Mouse (Mus musculus) hindbrain, embryonic 15.5 days (tissue): ENCODE measurements around the gene Chst3. TPM values are rescaled to one million over a fixed set of nuclear protein-coding genes. Genes with fewer than 3 reads are reported as not detected.
"Not testable (repeated sequence)": the region's sequence is repeated elsewhere in the genome, so short reads cannot be mapped to it uniquely, and the experiment has no call there.

Experiments
- ATAC-seq: fragments of 200-750 bp; cut with Nextera tagmentation; 2 replicates; pipeline ENCODE4 v1.8.0; 2017; ENCODE audit warnings: low read depth, moderate number of reproducible peaks, moderate TSS enrichment; ENCODE audit not compliant: low FRiP score
- H3K27ac ChIP-seq: fragments of 300-500 bp; sonication (generic); replicated peaks from 2 replicates; pipeline ENCODE4 v1.5.1; 2015; ENCODE audit warnings: mild to moderate bottlenecking, inconsistent platforms
- H3K27me3 ChIP-seq: fragments of 300-500 bp; sonication (generic); 2 replicates; pipeline ENCODE4 v1.6.1; 2015; ENCODE audit warnings: control low read depth, inconsistent platforms
- H3K36me3 ChIP-seq: fragments of 300-500 bp; sonication (generic); 2 replicates; pipeline ENCODE4 v1.6.1; 2015; ENCODE audit warnings: control low read depth, inconsistent platforms
- H3K4me1 ChIP-seq: fragments of 300-500 bp; sonication (generic); replicated peaks from 2 replicates; pipeline ENCODE4 v1.6.1; 2015; ENCODE audit warnings: control low read depth, inconsistent platforms
- H3K4me2 ChIP-seq: fragments of 300-500 bp; sonication (generic); 2 replicates; pipeline ENCODE4 v1.6.1; 2015; ENCODE audit warnings: moderate library complexity, mild to moderate bottlenecking, inconsistent platforms
- H3K4me3 ChIP-seq: fragments of 300-500 bp; sonication (generic); 2 replicates; pipeline ENCODE4 v1.5.1; 2015; ENCODE audit warnings: mild to moderate bottlenecking, inconsistent platforms
- H3K9ac ChIP-seq: fragments of 300-500 bp; sonication (generic); 2 replicates; pipeline ENCODE4 v1.6.1; 2015; ENCODE audit warnings: inconsistent platforms
- H3K9me3 ChIP-seq: fragments of 300-500 bp; sonication (generic); 2 replicates; pipeline ENCODE4 v1.6.1; 2016; ENCODE audit warnings: control low read depth, inconsistent platforms
- WGBS: fragments of 180-500 bp; shearing (Covaris S2); methylation state at CpG from one replicate; pipeline ENCODE4 v1.1.7; 2015; 5-methylcytosine and 5-hydroxymethylcytosine counted together
- microRNA-seq: library from miRNA; unstranded; fragments of <30 nt; microRNA quantifications from one replicate; pipeline ENCODE4, GENCODE M21; 2016
- polyA plus RNA-seq: library from polyadenylated mRNA; unstranded; fragments of >200 nt; fragmentation: Nextera tagmentation; extraction: Ambion mirVana; gene quantifications from 2 replicates; pipeline ENCODE4 v1.2.1, GENCODE M21; 2015

The Chst3 gene
- polyA plus RNA-seq, 1 experiment from 2014 or later = 2.2 TPM

GRCm38 (mm10) chr10:60140751-60141150 is 78.3 kb downstream of the Chst3 start:
- no peak overlapping the region for H3K9ac ChIP-seq
- no peak overlapping the region for H3K4me3 ChIP-seq
- H3K4me2 ChIP-seq = no peak overlapping the region
- no peak for ATAC-seq
- WGBS = 89% methylated on average over 4 of the region's 4 CpGs
- no peaks in the 10 kb centered on the region for H3K4me1 ChIP-seq
- no peaks in the 10 kb centered on the region for H3K9me3 ChIP-seq
- H3K27ac ChIP-seq = no peak overlapping the region
- no peaks in the 10 kb centered on the region for H3K36me3 ChIP-seq
- no peaks in the 10 kb centered on the region for H3K27me3 ChIP-seq

- H3K9me3 ChIP-seq = no peaks in the 10 kb centered on the region
- H3K4me3 ChIP-seq = no peak overlapping the region
- H3K9ac ChIP-seq = no peak overlapping the region
- H3K27me3 ChIP-seq = no peaks in the 10 kb centered on the region
- no peak for ATAC-seq
- no peak overlapping the region for H3K27ac ChIP-seq
- no peaks in the 10 kb centered on the region for H3K36me3 ChIP-seq
- H3K4me2 ChIP-seq = no peak overlapping the region
- WGBS = 88% methylated on average over 5 of the region's 5 CpGs
- no peaks in the 10 kb centered on the region for H3K4me1 ChIP-seq
Observed at GRCm38 (mm10) chr10:60138680-60139079, 80.4 kb downstream of the Chst3 start.

DNA sequence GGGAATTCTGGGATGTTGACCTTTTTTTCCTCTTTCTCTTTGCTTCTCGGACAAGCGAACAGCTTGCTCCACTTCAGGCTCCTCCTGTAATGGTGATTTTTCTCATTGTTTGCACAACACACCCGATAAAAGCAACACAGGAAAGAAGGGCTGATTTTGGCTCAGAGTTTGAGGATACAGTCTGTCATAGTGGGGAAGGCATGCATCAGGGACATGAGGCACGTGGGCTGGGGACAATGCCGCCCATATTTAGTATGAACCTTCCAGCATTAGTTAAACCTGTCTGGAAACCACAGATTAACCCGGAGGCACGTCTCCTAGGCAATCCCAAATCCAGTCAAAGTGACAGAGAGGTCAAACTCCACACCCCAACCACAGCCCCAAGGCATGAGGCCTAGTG is 82.1 kb downstream of the Chst3 start:
- Histone ChIP-seq H3K4me1 (no peaks in the 10 kb centered on the region), H3K36me3 (peaks cover 5% of the 10 kb centered on the region; the same call in 1 of the 2 replicates), H3K9ac (no peak overlapping the region), H3K4me3 (no peak overlapping the region), H3K9me3 (no peaks in the 10 kb centered on the region), H3K27me3 (no peaks in the 10 kb centered on the region), H3K27ac (peak overlapping the region; percentile 10; the same call in 1 of the 2 replicates), H3K4me2 (no peak overlapping the region)
- ATAC-seq = no peak
- 79% methylated on average over 7 of the region's 7 CpGs for WGBS

- not testable (repeated sequence) for H3K4me3 ChIP-seq, H3K4me1 ChIP-seq, ATAC-seq, H3K27me3 ChIP-seq, H3K9me3 ChIP-seq, H3K4me2 ChIP-seq, H3K9ac ChIP-seq
- Histone ChIP-seq H3K27ac (peak overlapping the region; percentile 10; the same call in 1 of the 2 replicates), H3K36me3 (peaks cover 11% of the 10 kb centered on the region; the same call in 1 of the 2 replicates)
- WGBS = 39% methylated on average over 1 of the region's 1 CpGs
Observed at GRCm38 (mm10) chr10:60136010-60136409, 83.0 kb downstream of the Chst3 start.

DNA sequence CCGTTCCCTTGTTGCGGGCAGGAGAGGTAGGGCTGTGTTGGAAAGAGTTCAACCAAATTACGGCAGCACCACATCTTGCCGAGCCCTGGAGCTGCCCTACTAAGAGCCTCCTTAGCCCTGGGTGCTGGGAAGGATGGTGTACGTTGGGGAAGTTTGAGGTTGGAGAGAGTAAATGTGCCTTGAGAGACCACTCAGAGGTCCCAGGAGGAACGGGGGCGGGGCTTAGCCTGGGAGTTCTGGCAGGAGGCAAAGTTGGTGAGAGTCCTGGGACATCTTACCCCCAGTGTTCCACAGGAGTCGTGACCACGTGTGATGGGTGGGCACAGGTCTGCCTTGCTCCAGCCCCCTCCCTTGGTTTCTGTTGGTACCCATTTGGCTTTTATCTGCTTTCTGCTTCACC is 84.9 kb downstream of the Chst3 start:
- 57% methylated on average over 9 of the region's 9 CpGs for WGBS
- no peak for ATAC-seq
- no peaks in the 10 kb centered on the region for H3K27me3 ChIP-seq
- no peaks in the 10 kb centered on the region for H3K9me3 ChIP-seq
- no peak overlapping the region for H3K27ac ChIP-seq
- no peak overlapping the region for H3K4me3 ChIP-seq
- H3K36me3 ChIP-seq = peaks cover 29% of the 10 kb centered on the region
- no peak overlapping the region for H3K4me2 ChIP-seq
- no peak overlapping the region for H3K9ac ChIP-seq
- no peaks in the 10 kb centered on the region for H3K4me1 ChIP-seq

- Histone ChIP-seq H3K9ac (no peak overlapping the region), H3K36me3 (peaks cover 31% of the 10 kb centered on the region), H3K27me3 (no peaks in the 10 kb centered on the region), H3K4me2 (no peak overlapping the region), H3K27ac (no peak overlapping the region), H3K4me1 (no peaks in the 10 kb centered on the region), H3K4me3 (no peak overlapping the region), H3K9me3 (no peaks in the 10 kb centered on the region)
- ATAC-seq = no peak
- 36% methylated on average over 6 of the region's 6 CpGs for WGBS
Observed at GRCm38 (mm10) chr10:60133501-60133900, 85.6 kb downstream of the Chst3 start.

Small RNA genes within 50 kb of the gene (microRNA-seq; reads per million reads assigned to microRNA genes)
- not detected for gene Gm22117

Other genes with a start within 250 kb of the Chst3 start
- gene Ascc1, start 216.5 kb downstream of the Chst3 start, polyA plus RNA-seq = 46.4 and 49.1 TPM in 2 replicates
- gene Anapc16, start 216.1 kb downstream of the Chst3 start, polyA plus RNA-seq = 106 and 120 TPM in 2 replicates
- 106 and 113 TPM in 2 replicates for gene Spock2, start 113.0 kb downstream of the Chst3 start, polyA plus RNA-seq
- 194 and 203 TPM in 2 replicates for gene Psap, start 58.4 kb upstream of the Chst3 start, polyA plus RNA-seq
- gene Vsir, start 127.6 kb upstream of the Chst3 start, polyA plus RNA-seq = 2.5 and 3.2 TPM in 2 replicates
- 11.7 and 16.8 TPM in 2 replicates for gene Gm17455, start 180.5 kb upstream of the Chst3 start, polyA plus RNA-seq